Mouse (Mus musculus): Measurements from ENCODE around the gene Kansl1l. TPM values are rescaled to one million over a fixed set of nuclear protein-coding genes. Genes with fewer than 3 reads are reported as not detected.

The Kansl1l gene
- polyA plus RNA-seq, 1 experiment from 2014 or later = 5.4 TPM

DNA sequence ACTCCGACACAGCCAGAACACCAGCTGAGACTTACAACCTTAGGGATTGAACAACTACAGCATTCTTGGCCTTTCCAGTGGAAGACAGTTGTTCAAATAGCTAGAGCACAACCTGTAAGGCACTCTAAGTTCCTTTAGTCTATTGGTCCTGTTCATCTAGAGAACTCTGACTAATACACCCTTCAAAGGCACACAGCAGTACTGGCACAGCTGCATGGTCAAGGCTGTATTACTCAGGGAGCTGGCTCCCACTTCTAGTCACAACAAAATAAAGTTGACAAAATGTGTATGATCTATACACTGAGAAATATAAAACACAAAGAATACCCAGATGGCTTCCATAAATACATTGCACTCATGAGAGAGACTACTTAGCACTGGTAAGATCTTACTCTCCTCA, 10.5 kb downstream of the Kansl1l start:
- Histone ChIP-seq H3K27me3 (replicated peaks; ENCODE audit: control insufficient read depth, insufficient read depth, low read length) (no peaks in the 10 kb centered on the region), H3K4me1 (replicated peaks; ENCODE audit: control insufficient read depth, insufficient read depth, low read length) (no peaks in the 10 kb centered on the region), H3K9me3 (ENCODE audit: control insufficient read depth, low read length) (no peaks in the 10 kb centered on the region), H3K36me3 (ENCODE audit: control insufficient read depth, insufficient read depth, low read length) (no peaks in the 10 kb centered on the region), H3K4me2 (no peak overlapping the region), H3K27ac (ENCODE audit: low read depth, low read length) (no peak overlapping the region), H3K4me3 (ENCODE audit: low read depth, low read length) (no peak overlapping the region), H3K9ac (ENCODE audit: low read depth, low read length) (no peak overlapping the region)
- DNase-seq (ENCODE audit: low spot score) = no peak
- 87% methylated on average over 1 of the region's 1 CpGs for WGBS
- ATAC-seq (replicated peaks; ENCODE audit: low FRiP score) = no peak

DNA sequence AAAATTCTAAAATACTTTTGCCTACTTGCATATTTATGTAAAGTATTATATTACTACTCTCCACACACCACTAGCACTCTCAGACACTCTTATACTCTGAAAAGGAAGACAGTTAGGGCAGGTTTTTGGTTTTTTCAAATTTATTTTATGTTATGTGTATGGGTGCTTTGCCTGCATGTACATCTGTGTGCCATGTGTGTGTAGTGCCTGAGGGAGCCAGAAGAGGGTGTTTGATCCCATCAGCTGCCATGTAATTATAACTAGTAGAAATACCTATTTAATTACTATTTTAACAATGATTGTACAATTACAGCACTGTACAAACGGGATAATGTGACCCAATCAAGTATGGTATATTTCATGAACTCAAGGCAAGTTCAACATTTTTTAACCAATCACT, 12.0 kb downstream of the Kansl1l start:
- 82% methylated on average over 1 of the region's 1 CpGs for WGBS
- no peaks in the 10 kb centered on the region for H3K4me1 ChIP-seq (replicated peaks; ENCODE audit: control insufficient read depth, insufficient read depth, low read length)
- ATAC-seq (replicated peaks; ENCODE audit: low FRiP score) = no peak
- no peak overlapping the region for H3K27ac ChIP-seq (ENCODE audit: low read depth, low read length)
- H3K4me2 ChIP-seq = no peak overlapping the region
- H3K4me3 ChIP-seq (ENCODE audit: low read depth, low read length) = no peak overlapping the region
- H3K27me3 ChIP-seq (replicated peaks; ENCODE audit: control insufficient read depth, insufficient read depth, low read length) = no peaks in the 10 kb centered on the region
- no peaks in the 10 kb centered on the region for H3K36me3 ChIP-seq (ENCODE audit: control insufficient read depth, insufficient read depth, low read length)
- no peak for DNase-seq (ENCODE audit: low spot score)
- no peaks in the 10 kb centered on the region for H3K9me3 ChIP-seq (ENCODE audit: control insufficient read depth, low read length)
- no peak overlapping the region for H3K9ac ChIP-seq (ENCODE audit: low read depth, low read length)

DNA sequence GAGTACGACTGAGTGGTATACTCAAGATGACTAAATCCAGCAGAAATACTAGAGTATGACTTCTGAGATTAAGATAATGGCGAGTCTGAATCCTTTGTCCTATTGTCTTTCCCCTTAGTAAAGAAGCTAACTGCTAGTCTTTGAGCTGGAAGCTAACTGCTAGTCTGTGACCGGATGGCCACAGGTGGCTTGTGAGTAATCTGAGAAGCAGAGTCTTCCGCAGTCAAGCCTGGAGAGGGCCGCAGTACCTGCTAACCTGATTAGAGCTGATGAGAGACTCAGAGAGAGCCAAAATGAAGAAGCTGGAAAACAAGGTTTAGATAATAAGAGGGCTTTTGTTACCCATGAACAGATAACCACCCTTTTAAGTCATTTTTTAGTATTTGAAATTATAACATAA, 12.7 kb downstream of the Kansl1l start:
- 63% methylated on average over 5 of the region's 5 CpGs for WGBS
- ATAC-seq (replicated peaks; ENCODE audit: low FRiP score) = no peak
- Histone ChIP-seq H3K4me2 (no peak overlapping the region), H3K36me3 (ENCODE audit: control insufficient read depth, insufficient read depth, low read length) (no peaks in the 10 kb centered on the region), H3K4me1 (replicated peaks; ENCODE audit: control insufficient read depth, insufficient read depth, low read length) (no peaks in the 10 kb centered on the region), H3K4me3 (ENCODE audit: low read depth, low read length) (no peak overlapping the region), H3K27ac (ENCODE audit: low read depth, low read length) (no peak overlapping the region), H3K9ac (ENCODE audit: low read depth, low read length) (no peak overlapping the region), H3K9me3 (ENCODE audit: control insufficient read depth, low read length) (no peaks in the 10 kb centered on the region), H3K27me3 (replicated peaks; ENCODE audit: control insufficient read depth, insufficient read depth, low read length) (no peaks in the 10 kb centered on the region)
- DNase-seq (ENCODE audit: low spot score) = no peak

DNA sequence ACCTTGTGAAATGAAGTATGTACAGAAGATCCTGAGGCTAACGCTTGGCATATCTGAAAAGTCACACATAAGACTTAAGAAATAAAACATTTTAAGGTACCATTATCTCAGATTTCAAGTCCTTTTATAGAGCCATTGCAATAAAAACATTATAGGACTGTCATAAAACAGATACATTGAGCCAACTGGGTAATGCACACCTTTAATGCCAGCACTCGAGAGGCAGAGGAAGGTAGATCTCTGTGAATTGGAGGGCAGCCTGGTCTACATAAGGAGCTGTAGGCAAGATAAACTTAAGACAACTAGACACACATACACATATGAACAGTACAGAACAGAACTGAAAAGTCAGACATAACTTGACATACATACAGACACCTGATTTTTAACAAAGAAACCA, 19.4 kb downstream of the Kansl1l start:
- 92% methylated on average over 2 of the region's 2 CpGs for WGBS
- H3K9me3 ChIP-seq (ENCODE audit: control insufficient read depth, low read length) = no peaks in the 10 kb centered on the region
- no peak overlapping the region for H3K4me2 ChIP-seq
- no peak overlapping the region for H3K9ac ChIP-seq (ENCODE audit: low read depth, low read length)
- no peak overlapping the region for H3K27ac ChIP-seq (ENCODE audit: low read depth, low read length)
- no peak overlapping the region for H3K4me3 ChIP-seq (ENCODE audit: low read depth, low read length)
- DNase-seq (ENCODE audit: low spot score) (no peak), ATAC-seq (replicated peaks; ENCODE audit: low FRiP score) (no peak)
- no peaks in the 10 kb centered on the region for H3K27me3 ChIP-seq (replicated peaks; ENCODE audit: control insufficient read depth, insufficient read depth, low read length)
- H3K4me1 ChIP-seq (replicated peaks; ENCODE audit: control insufficient read depth, insufficient read depth, low read length) = no peaks in the 10 kb centered on the region
- no peaks in the 10 kb centered on the region for H3K36me3 ChIP-seq (ENCODE audit: control insufficient read depth, insufficient read depth, low read length)

DNA sequence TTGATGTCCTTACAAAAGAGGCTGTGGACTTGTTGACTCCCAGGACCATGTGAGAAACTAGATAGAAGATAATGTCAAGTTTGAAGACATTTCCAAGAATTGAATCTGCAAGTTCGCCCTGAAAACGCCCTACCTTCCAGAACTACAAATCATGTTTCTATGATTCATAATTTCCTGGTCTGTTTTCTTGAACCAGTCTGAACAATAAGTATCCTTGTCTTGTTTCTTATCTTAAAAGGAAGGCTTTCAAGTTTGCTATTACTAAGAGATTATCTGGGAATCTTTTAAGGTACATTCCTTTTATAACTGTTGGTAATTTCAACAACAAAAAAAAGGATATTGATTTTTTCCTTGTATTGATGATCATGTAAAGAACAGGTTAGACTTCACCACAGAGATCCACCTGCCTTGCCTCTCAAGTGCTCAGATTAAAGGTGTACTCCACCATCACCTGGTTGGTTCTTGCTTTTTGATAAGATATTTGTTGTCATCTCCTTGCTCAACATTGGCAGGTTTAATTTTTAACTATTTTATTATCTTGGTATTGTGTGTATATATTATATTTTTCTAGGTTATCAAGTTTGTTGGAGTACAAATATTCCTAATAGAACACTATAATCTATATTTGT, 24.4 kb downstream of the Kansl1l start:
- WGBS = 69% methylated on average over 2 of the region's 2 CpGs

DNA sequence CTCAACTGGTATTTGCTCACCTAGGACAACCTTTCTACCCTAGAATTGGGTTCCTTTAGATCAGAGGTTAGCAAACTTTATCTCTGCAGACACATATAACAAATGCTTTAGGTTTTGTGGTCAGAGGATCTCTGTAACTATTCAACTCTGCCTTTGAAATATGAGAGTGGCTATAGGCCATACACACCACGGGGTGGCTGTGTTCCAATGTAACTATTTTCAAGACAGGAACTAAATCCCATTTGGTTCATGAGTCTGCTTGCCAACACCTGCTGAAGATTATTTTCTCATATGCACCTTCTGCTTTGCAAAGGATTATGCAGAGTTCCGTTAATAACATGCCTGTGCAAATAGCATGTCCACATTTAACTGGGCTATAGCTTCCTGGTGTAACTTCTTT, 35.1 kb downstream of the Kansl1l start:
- 77% methylated on average over 2 of the region's 2 CpGs for WGBS
- Histone ChIP-seq H3K4me2 (no peak overlapping the region), H3K36me3 (ENCODE audit: control insufficient read depth, insufficient read depth, low read length) (no peaks in the 10 kb centered on the region), H3K27ac (ENCODE audit: low read depth, low read length) (no peak overlapping the region), H3K9ac (ENCODE audit: low read depth, low read length) (no peak overlapping the region), H3K4me3 (ENCODE audit: low read depth, low read length) (no peak overlapping the region), H3K4me1 (replicated peaks; ENCODE audit: control insufficient read depth, insufficient read depth, low read length) (no peaks in the 10 kb centered on the region), H3K27me3 (replicated peaks; ENCODE audit: control insufficient read depth, insufficient read depth, low read length) (no peaks in the 10 kb centered on the region), H3K9me3 (ENCODE audit: control insufficient read depth, low read length) (no peaks in the 10 kb centered on the region)
- DNase-seq (ENCODE audit: low spot score) (no peak), ATAC-seq (replicated peaks; ENCODE audit: low FRiP score) (no peak)

More for the DNA sequence above, 24.4 kb downstream of the Kansl1l start:
- no peaks in the 10 kb centered on the region for H3K9me3 ChIP-seq (ENCODE audit: control insufficient read depth, low read length)
- no peaks in the 10 kb centered on the region for H3K36me3 ChIP-seq (ENCODE audit: control insufficient read depth, insufficient read depth, low read length)
- ATAC-seq (replicated peaks; ENCODE audit: low FRiP score) (no peak), DNase-seq (ENCODE audit: low spot score) (no peak)
- no peaks in the 10 kb centered on the region for H3K4me1 ChIP-seq (replicated peaks; ENCODE audit: control insufficient read depth, insufficient read depth, low read length)
- H3K27me3 ChIP-seq (replicated peaks; ENCODE audit: control insufficient read depth, insufficient read depth, low read length) = no peaks in the 10 kb centered on the region
- H3K4me3 ChIP-seq (ENCODE audit: low read depth, low read length) = no peak overlapping the region
- no peak overlapping the region for H3K9ac ChIP-seq (ENCODE audit: low read depth, low read length)
- no peak overlapping the region for H3K4me2 ChIP-seq
- H3K27ac ChIP-seq (ENCODE audit: low read depth, low read length) = no peak overlapping the region

DNA sequence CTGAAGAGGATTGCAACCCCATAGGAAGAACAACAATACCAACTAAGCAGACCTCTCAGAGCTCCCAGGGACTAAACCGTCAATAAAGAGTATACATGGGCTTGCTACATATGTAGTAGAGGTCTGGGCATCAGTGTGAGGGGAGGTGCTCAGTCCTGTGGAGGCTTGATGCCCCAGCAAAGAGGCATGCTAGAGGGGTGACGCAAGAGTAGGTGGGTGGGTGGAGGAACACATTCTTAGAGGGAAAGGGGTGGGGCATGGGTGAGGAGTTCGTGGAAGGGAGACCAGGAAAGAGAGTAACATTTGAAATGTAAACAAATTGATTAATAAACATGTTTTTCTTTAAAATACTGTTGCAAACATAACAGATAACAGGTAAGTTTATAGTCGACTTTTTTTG, 36.3 kb downstream of the Kansl1l start:
- no peak overlapping the region for H3K27ac ChIP-seq (ENCODE audit: low read depth, low read length)
- no peaks in the 10 kb centered on the region for H3K36me3 ChIP-seq (ENCODE audit: control insufficient read depth, insufficient read depth, low read length)
- no peaks in the 10 kb centered on the region for H3K27me3 ChIP-seq (replicated peaks; ENCODE audit: control insufficient read depth, insufficient read depth, low read length)
- no peak overlapping the region for H3K4me3 ChIP-seq (ENCODE audit: low read depth, low read length)
- ATAC-seq (replicated peaks; ENCODE audit: low FRiP score) (no peak), DNase-seq (ENCODE audit: low spot score) (no peak)
- no peaks in the 10 kb centered on the region for H3K9me3 ChIP-seq (ENCODE audit: control insufficient read depth, low read length)
- no peak overlapping the region for H3K4me2 ChIP-seq
- H3K9ac ChIP-seq (ENCODE audit: low read depth, low read length) = no peak overlapping the region
- no peaks in the 10 kb centered on the region for H3K4me1 ChIP-seq (replicated peaks; ENCODE audit: control insufficient read depth, insufficient read depth, low read length)
- 71% methylated on average over 4 of the region's 4 CpGs for WGBS

DNA sequence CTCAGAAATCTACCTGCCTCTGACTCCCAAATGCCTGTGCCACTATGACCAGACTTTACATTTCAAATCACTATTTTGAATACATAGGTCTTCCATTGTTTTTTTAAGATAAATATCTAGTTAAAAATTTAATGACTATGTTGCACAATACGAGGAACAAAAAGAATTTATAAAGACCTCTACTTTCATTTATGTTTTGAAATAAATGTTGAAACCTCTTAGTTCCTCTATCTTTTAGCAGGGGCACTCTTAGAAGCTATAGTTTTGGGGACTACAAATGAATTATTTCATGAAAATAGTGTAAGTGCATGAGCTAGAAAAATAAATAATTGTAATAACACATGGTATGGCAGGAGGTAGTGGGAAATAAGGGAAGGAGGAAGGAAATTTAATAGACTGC, 38.6 kb downstream of the Kansl1l start:
- H3K27ac ChIP-seq (ENCODE audit: low read depth, low read length) = no peak overlapping the region
- ATAC-seq (replicated peaks; ENCODE audit: low FRiP score) = no peak
- H3K4me3 ChIP-seq (ENCODE audit: low read depth, low read length) = no peak overlapping the region
- no peaks in the 10 kb centered on the region for H3K4me1 ChIP-seq (replicated peaks; ENCODE audit: control insufficient read depth, insufficient read depth, low read length)
- no peak overlapping the region for H3K4me2 ChIP-seq
- no peaks in the 10 kb centered on the region for H3K9me3 ChIP-seq (ENCODE audit: control insufficient read depth, low read length)
- no peak overlapping the region for H3K9ac ChIP-seq (ENCODE audit: low read depth, low read length)
- H3K27me3 ChIP-seq (replicated peaks; ENCODE audit: control insufficient read depth, insufficient read depth, low read length) = no peaks in the 10 kb centered on the region
- no peaks in the 10 kb centered on the region for H3K36me3 ChIP-seq (ENCODE audit: control insufficient read depth, insufficient read depth, low read length)
- DNase-seq (ENCODE audit: low spot score) = no peak
- WGBS = 81% methylated on average over 1 of the region's 1 CpGs

DNA sequence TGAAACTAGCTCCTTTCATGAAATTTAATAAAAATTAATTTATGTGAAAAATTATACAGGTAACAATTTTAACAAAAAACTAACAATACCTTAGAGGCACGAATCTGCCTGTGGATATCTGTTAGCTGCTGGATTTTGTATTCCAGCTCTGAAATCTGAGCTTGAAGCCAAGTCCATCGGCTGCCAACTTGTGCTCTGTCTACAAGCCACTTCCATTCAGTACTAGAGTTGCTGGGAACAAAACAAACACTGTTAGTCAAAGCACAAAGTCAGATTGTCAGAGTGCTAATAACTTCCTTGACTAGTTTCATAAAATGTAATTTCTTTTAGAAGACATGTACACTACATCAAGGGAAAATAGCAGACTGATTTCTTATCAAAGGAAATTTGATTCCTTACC, 39.5 kb downstream of the Kansl1l start:
- Histone ChIP-seq H3K9me3 (ENCODE audit: control insufficient read depth, low read length) (no peaks in the 10 kb centered on the region), H3K9ac (ENCODE audit: low read depth, low read length) (no peak overlapping the region), H3K4me3 (ENCODE audit: low read depth, low read length) (no peak overlapping the region), H3K27me3 (replicated peaks; ENCODE audit: control insufficient read depth, insufficient read depth, low read length) (no peaks in the 10 kb centered on the region), H3K4me2 (no peak overlapping the region), H3K36me3 (ENCODE audit: control insufficient read depth, insufficient read depth, low read length) (no peaks in the 10 kb centered on the region), H3K4me1 (replicated peaks; ENCODE audit: control insufficient read depth, insufficient read depth, low read length) (no peaks in the 10 kb centered on the region), H3K27ac (ENCODE audit: low read depth, low read length) (no peak overlapping the region)
- ATAC-seq (replicated peaks; ENCODE audit: low FRiP score) (no peak), DNase-seq (ENCODE audit: low spot score) (no peak)
- 74% methylated on average over 2 of the region's 2 CpGs for WGBS

Measured in liver, embryonic 11.5 days (tissue).